Mouse (Mus musculus): ENCODE measurements around the gene Gm10024. TPM values are rescaled to one million over a fixed set of nuclear protein-coding genes. Genes with fewer than 3 reads are reported as not detected.
"Not testable (repeated sequence)": the region's sequence is repeated elsewhere in the genome, so short reads cannot be mapped to it uniquely, and the experiment has no call there.

The Gm10024 gene
- total RNA-seq, 1 experiment from 2014 or later, result not detected

- DNase-seq, result no peak
Observed at GRCm38 (mm10) chr10:77735928-77736327, 24.7 kb downstream of the Gm10024 start.

- no peak for DNase-seq
Observed at GRCm38 (mm10) chr10:77738929-77739328, 27.7 kb downstream of the Gm10024 start.

- DNase-seq, result not testable (repeated sequence)
Observed at GRCm38 (mm10) chr10:77741924-77742688, 30.8 kb downstream of the Gm10024 start, which contains the start of gene Gm18596. Gene Gm18596, minus strand, starts transcription at chr10:77742638.

- DNase-seq, result not testable (repeated sequence)
Observed at GRCm38 (mm10) chr10:77750686-77751085, 39.4 kb downstream of the Gm10024 start.

GRCm38 (mm10) chr10:77751254-77751653, 40.0 kb downstream of the Gm10024 start, which contains the start of gene Gm9736:
Gene Gm9736, minus strand, starts transcription at chr10:77751354.
- DNase-seq, result not testable (repeated sequence)

DNA sequence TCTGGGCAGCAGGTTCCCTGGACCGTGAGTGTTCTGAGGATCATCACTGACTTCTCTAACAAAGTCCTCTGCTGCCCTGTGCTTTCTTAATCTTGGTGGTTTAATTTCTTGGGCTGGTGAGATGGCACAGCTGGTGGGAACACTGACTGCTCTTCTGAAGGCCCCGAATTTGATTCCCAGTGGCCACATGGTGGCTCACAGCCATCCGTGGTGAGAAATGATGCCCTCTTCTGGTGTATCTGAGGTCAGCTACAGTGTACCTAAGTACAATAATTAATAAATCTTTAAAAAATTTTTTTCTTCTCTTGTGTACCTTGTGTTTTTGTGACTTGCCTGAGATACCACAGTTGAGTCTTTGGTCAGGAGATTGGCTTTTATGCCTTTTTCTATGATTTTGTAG, 41.1 kb downstream of the Gm10024 start:
- DNase-seq, result not testable (repeated sequence)

DNA sequence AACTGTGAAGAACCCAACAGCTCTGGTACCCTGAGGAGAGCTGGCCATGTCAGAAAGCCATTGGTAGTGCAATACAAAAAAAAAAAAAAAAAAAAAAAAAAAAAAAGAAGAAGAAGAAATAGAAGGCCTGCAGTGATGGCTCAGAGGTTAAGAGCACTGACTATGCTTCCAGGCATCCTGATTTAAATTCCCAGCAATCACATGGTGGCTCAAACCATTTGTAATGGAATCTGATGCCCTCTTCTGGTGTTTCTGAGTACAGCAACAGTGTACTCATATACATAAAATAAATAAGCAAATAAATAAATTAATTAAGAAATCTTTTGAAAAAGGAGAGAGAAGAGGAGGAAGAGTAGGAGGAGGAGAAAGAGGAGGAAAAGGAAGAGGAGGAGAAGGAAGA, 42.2 kb downstream of the Gm10024 start:
- DNase-seq, result no peak

- DNase-seq, result not testable (repeated sequence)
Observed at GRCm38 (mm10) chr10:77759582-77759981, 48.3 kb downstream of the Gm10024 start, which contains the start of gene Gm3233. Gene Gm3233, minus strand, starts transcription at chr10:77759682.

Other genes starting within 250 kb of the Gm10024 start
- gene Fam207a, start 195.7 kb upstream of the Gm10024 start, total RNA-seq (2021), result 21.6 and 27.2 TPM in 2 replicates
- 5.8 and 16.0 TPM in 2 replicates for gene Itgb2, start 181.2 kb upstream of the Gm10024 start, total RNA-seq (2021)
- 168 and 172 TPM in 2 replicates for gene Pttg1ip, start 129.7 kb upstream of the Gm10024 start, total RNA-seq (2021)
- 93.0 and 111 TPM in 2 replicates for gene Sumo3, start 105.4 kb upstream of the Gm10024 start, total RNA-seq (2021)
- gene Gm49325, start 105.3 kb upstream of the Gm10024 start, total RNA-seq (2021), result 23.6 and 31.5 TPM in 2 replicates
- 49.8 and 50.2 TPM in 2 replicates for gene Ube2g2, start 89.2 kb upstream of the Gm10024 start, total RNA-seq (2021)
- gene Tspear, start 24.9 kb upstream of the Gm10024 start, total RNA-seq (2021), result 0.41 TPM in 1 of 2 replicates, not detected in the other
- not detected in 2 replicates for gene Gm19402, start 20.7 kb upstream of the Gm10024 start, total RNA-seq (2021)
- not detected in 2 replicates for gene Gm9508, start 14.2 kb upstream of the Gm10024 start, total RNA-seq (2021)
- gene Gm10272, start 4.8 kb upstream of the Gm10024 start, total RNA-seq (2021), result not detected in 2 replicates
- not detected in 2 replicates for gene Gm10142, start 4.3 kb downstream of the Gm10024 start, total RNA-seq (2021)
- not detected in 2 replicates for gene Krtap12-1, start 9.1 kb downstream of the Gm10024 start, total RNA-seq (2021)
- not detected in 2 replicates for gene Gm10100, start 15.0 kb downstream of the Gm10024 start, total RNA-seq (2021)
- not detected in 2 replicates for gene Gm18596, start 31.2 kb downstream of the Gm10024 start, total RNA-seq (2021)
- gene Gm9736, start 39.9 kb downstream of the Gm10024 start, total RNA-seq (2021), result not detected in 2 replicates
- not detected in 2 replicates for gene Gm3233, start 48.2 kb downstream of the Gm10024 start, total RNA-seq (2021)
- not detected in 2 replicates for gene Gm3238, start 59.9 kb downstream of the Gm10024 start, total RNA-seq (2021)
- not detected in 2 replicates for gene Gm7138, start 65.5 kb downstream of the Gm10024 start, total RNA-seq (2021)
- not detected in 2 replicates for gene Gm3250, start 71.1 kb downstream of the Gm10024 start, total RNA-seq (2021)
- gene Gm7137, start 76.7 kb downstream of the Gm10024 start, total RNA-seq (2021), result not detected in 2 replicates
- not detected in 2 replicates for gene Gm9639, start 83.6 kb downstream of the Gm10024 start, total RNA-seq (2021)
- gene Gm19668, start 87.7 kb downstream of the Gm10024 start, total RNA-seq (2021), result not detected in 2 replicates
- gene Gm9507, start 100.4 kb downstream of the Gm10024 start, total RNA-seq (2021), result not detected in 2 replicates
- not detected in 2 replicates for gene Gm2696, start 103.2 kb downstream of the Gm10024 start, total RNA-seq (2021)
- not detected in 2 replicates for gene Krtap10-4, start 115.6 kb downstream of the Gm10024 start, total RNA-seq (2021)
- gene Krtap10-10, start 124.5 kb downstream of the Gm10024 start, total RNA-seq (2021), result not detected in 2 replicates
- not detected in 2 replicates for gene Gm36176, start 135.3 kb downstream of the Gm10024 start, total RNA-seq (2021)
- gene Gm10318, start 141.4 kb downstream of the Gm10024 start, total RNA-seq (2021), result not detected in 2 replicates
- gene Gm3285, start 150.5 kb downstream of the Gm10024 start, total RNA-seq (2021), result not detected in 2 replicates
- gene Lrrc3, start 191.1 kb downstream of the Gm10024 start, total RNA-seq (2021), result 7.6 and 14.0 TPM in 2 replicates